Mouse (Mus musculus): Measurements from ENCODE around the gene Cd300ld4. TPM values are rescaled to one million over a fixed set of nuclear protein-coding genes. Genes with fewer than 3 reads are reported as not detected.
"Not testable (repeated sequence)": the region's sequence is repeated elsewhere in the genome, so short reads cannot be mapped to it uniquely, and the experiment has no call there.

Cd300ld4 gene
- not detected in 2 replicates for polyA plus RNA-seq (2015; fragmentation: Nextera tagmentation; extraction: Ambion mirVana)

DNA sequence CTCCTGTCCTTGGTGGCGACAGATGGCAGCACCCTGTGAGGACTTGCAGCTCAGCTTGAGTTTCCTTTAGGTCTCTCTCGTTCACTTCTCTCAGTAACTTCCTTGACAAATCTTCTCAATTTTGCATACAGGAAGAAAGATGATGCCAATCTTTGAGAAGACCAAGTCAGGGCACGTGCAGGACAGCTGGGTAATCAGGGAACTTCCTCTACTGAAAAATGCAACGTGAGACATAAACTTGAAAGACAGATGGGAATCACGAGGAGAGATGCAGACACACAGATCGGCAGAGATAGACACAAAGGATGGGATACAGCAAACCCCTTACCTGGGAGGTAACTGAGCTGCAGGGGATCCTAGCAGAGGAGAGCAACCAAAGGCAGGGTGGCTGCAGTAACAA, at the start of gene Cd300ld4:
Gene Cd300ld4, minus strand, starts transcription at position 101 of the 400 bp plus-strand sequence.
- H3K9me3 ChIP-seq (replicated peaks; ENCODE audit: control insufficient read depth, low read length, poor library complexity, severe bottlenecking); H3K4me3 ChIP-seq (ENCODE audit: low read depth, low read length); H3K27me3 ChIP-seq (ENCODE audit: control insufficient read depth, insufficient read depth, low read depth, low read length); ATAC-seq; H3K4me1 ChIP-seq (ENCODE audit: control insufficient read depth, insufficient read depth, low read length); H3K27ac ChIP-seq (ENCODE audit: low read length); H3K4me2 ChIP-seq (ENCODE audit: low read length); H3K36me3 ChIP-seq (ENCODE audit: control insufficient read depth, insufficient read depth, low read length); H3K9ac ChIP-seq (ENCODE audit: low read depth, low read length): not testable (repeated sequence)
- no CpG with 5 or more reads among the region's 6 CpGs for WGBS

DNA sequence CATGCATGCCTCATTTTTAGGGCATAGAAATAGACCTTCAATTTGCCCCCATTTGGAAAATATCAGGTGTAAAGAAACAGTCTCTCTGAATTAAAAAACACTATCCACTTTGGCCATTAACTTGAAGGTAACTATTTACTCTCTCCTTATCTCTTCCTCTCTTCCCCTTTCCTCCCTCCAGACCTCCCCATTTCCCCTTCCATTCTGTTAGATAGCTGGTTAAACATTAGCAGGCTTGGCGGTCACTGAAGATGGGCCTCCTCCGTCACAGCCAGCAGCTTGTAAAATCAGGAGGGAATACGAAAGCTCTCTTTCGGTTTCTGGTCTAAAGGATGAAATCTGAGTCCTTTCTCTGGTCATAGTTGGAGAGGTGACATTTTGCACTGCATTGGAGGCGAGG, 49.0 kb upstream of the Cd300ld4 start:
- H3K36me3 ChIP-seq (ENCODE audit: control insufficient read depth, insufficient read depth, low read length) = no peaks in the 10 kb centered on the region
- 81% methylated on average over 5 of the region's 5 CpGs for WGBS
- H3K27ac ChIP-seq (ENCODE audit: low read length) = no peak overlapping the region
- no peak overlapping the region for H3K4me2 ChIP-seq (ENCODE audit: low read length)
- H3K4me3 ChIP-seq (ENCODE audit: low read depth, low read length) = no peak overlapping the region
- H3K27me3 ChIP-seq (ENCODE audit: control insufficient read depth, insufficient read depth, low read depth, low read length) = no peaks in the 10 kb centered on the region
- no peak for ATAC-seq
- no peaks in the 10 kb centered on the region for H3K9me3 ChIP-seq (replicated peaks; ENCODE audit: control insufficient read depth, low read length, poor library complexity, severe bottlenecking)
- H3K9ac ChIP-seq (ENCODE audit: low read depth, low read length) = no peak overlapping the region
- peaks cover 12% of the 10 kb centered on the region for H3K4me1 ChIP-seq (ENCODE audit: control insufficient read depth, insufficient read depth, low read length)

DNA sequence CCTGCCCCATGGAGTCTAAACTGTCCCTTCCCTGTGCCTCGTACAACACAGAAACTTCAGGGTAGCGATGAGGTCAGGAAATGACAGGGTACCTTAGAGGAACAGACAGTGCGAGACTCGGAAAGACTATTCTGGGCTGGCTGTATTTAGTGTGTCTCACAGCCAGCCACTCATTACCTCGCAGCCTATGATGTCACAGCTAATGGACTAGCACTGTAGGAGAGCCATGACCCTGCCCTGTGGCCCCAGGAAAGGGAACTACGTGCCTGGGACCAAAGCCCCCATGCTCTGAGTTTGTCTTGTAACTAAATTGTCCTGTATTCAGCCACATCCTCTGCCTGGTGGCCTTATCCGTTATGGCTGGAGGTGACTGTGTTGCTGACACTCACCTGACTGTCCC, 48.6 kb upstream of the Cd300ld4 start:
- no peak overlapping the region for H3K4me2 ChIP-seq (ENCODE audit: low read length)
- H3K4me1 ChIP-seq (ENCODE audit: control insufficient read depth, insufficient read depth, low read length) = peaks cover 12% of the 10 kb centered on the region
- H3K36me3 ChIP-seq (ENCODE audit: control insufficient read depth, insufficient read depth, low read length) = no peaks in the 10 kb centered on the region
- H3K27ac ChIP-seq (ENCODE audit: low read length) = no peak overlapping the region
- ATAC-seq = no peak
- 84% methylated on average over 7 of the region's 7 CpGs for WGBS
- no peak overlapping the region for H3K4me3 ChIP-seq (ENCODE audit: low read depth, low read length)
- no peak overlapping the region for H3K9ac ChIP-seq (ENCODE audit: low read depth, low read length)
- no peaks in the 10 kb centered on the region for H3K27me3 ChIP-seq (ENCODE audit: control insufficient read depth, insufficient read depth, low read depth, low read length)
- no peaks in the 10 kb centered on the region for H3K9me3 ChIP-seq (replicated peaks; ENCODE audit: control insufficient read depth, low read length, poor library complexity, severe bottlenecking)

GRCm38 (mm10) chr11:115073002-115073401, 46.2 kb upstream of the Cd300ld4 start:
- ATAC-seq = no peak
- no peak overlapping the region for H3K4me2 ChIP-seq (ENCODE audit: low read length)
- WGBS = 61% methylated on average over 5 of the region's 5 CpGs

GRCm38 (mm10) chr11:115071631-115072294, 45.0 kb upstream of the Cd300ld4 start:
- H3K27ac ChIP-seq (ENCODE audit: low read length) = no peak overlapping the region
- H3K9me3 ChIP-seq (replicated peaks; ENCODE audit: control insufficient read depth, low read length, poor library complexity, severe bottlenecking) = no peaks in the 10 kb centered on the region
- no peaks in the 10 kb centered on the region for H3K27me3 ChIP-seq (ENCODE audit: control insufficient read depth, insufficient read depth, low read depth, low read length)
- no peak overlapping the region for H3K4me3 ChIP-seq (ENCODE audit: low read depth, low read length)
- no peaks in the 10 kb centered on the region for H3K36me3 ChIP-seq (ENCODE audit: control insufficient read depth, insufficient read depth, low read length)
- peaks cover 12% of the 10 kb centered on the region for H3K4me1 ChIP-seq (ENCODE audit: control insufficient read depth, insufficient read depth, low read length)
- no peak overlapping the region for H3K9ac ChIP-seq (ENCODE audit: low read depth, low read length)
- ATAC-seq = no peak
- WGBS = 19% methylated on average over 13 of the region's 14 CpGs
- H3K4me2 ChIP-seq (ENCODE audit: low read length) = peak overlapping the region; percentile 33

More at GRCm38 (mm10) chr11:115073002-115073401, 46.2 kb upstream of the Cd300ld4 start:
- no peak overlapping the region for H3K4me3 ChIP-seq (ENCODE audit: low read depth, low read length)
- no peak overlapping the region for H3K27ac ChIP-seq (ENCODE audit: low read length)
- H3K4me1 ChIP-seq (ENCODE audit: control insufficient read depth, insufficient read depth, low read length) = peaks cover 12% of the 10 kb centered on the region
- no peaks in the 10 kb centered on the region for H3K36me3 ChIP-seq (ENCODE audit: control insufficient read depth, insufficient read depth, low read length)
- no peaks in the 10 kb centered on the region for H3K9me3 ChIP-seq (replicated peaks; ENCODE audit: control insufficient read depth, low read length, poor library complexity, severe bottlenecking)
- H3K9ac ChIP-seq (ENCODE audit: low read depth, low read length) = no peak overlapping the region
- H3K27me3 ChIP-seq (ENCODE audit: control insufficient read depth, insufficient read depth, low read depth, low read length) = no peaks in the 10 kb centered on the region

DNA sequence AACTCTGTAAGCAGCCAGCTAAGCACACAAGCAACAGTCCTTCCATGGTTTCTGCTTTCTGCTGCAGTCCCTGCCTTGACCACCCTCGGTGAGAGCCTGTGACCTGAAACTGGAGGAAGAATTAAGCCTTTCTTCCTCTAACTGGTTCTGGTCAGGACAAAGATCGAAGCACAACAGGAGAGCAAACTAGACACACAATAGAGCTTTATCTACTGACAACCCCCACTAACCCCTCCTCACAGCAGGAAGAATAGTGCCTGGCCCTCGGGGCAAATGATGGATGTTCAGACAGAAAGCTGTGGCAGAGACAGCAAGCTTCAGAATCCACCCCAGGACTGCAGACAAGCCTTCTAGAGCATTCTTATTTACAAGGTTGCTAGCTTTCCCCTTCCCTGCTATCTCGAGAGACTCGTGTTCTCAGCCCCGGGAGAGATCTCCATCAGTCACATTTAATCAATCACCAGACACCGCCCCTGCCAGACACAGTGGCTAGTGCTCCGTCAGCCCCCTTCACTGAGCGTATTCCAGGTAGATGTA, 44.3 kb upstream of the Cd300ld4 start:
- no peaks in the 10 kb centered on the region for H3K9me3 ChIP-seq (replicated peaks; ENCODE audit: control insufficient read depth, low read length, poor library complexity, severe bottlenecking)
- H3K9ac ChIP-seq (ENCODE audit: low read depth, low read length) = no peak overlapping the region
- H3K4me3 ChIP-seq (ENCODE audit: low read depth, low read length) = no peak overlapping the region
- no peaks in the 10 kb centered on the region for H3K36me3 ChIP-seq (ENCODE audit: control insufficient read depth, insufficient read depth, low read length)
- no peaks in the 10 kb centered on the region for H3K27me3 ChIP-seq (ENCODE audit: control insufficient read depth, insufficient read depth, low read depth, low read length)
- H3K4me2 ChIP-seq (ENCODE audit: low read length) = peak overlapping the region; percentile 33
- 8% methylated on average over 9 of the region's 9 CpGs for WGBS
- peaks cover 12% of the 10 kb centered on the region for H3K4me1 ChIP-seq (ENCODE audit: control insufficient read depth, insufficient read depth, low read length)
- H3K27ac ChIP-seq (ENCODE audit: low read length) = 0 out of 2 replicates have a peak overlapping the region, but pooled peaks have one; percentile 22
- no peak for ATAC-seq

DNA sequence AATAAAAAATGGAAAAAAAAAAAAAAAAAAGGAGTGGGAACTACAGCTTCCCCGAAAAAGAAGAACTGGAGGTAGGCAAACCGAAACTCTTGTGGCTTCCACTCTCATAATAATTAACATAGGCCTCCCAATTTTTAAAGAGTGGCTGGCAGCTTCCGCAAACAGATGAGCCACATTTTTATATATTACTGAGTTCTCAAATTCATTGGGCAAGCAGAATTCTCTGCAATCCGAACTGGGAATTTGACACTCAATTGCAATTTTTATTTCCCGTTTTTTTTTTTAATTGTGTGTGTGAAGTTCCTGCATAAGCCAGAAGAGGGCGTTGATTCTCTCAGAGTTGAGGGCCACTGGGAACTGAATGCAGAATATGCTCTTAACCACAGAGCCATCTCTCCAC, 40.0 kb upstream of the Cd300ld4 start:
- Histone ChIP-seq H3K27me3 (ENCODE audit: control insufficient read depth, insufficient read depth, low read depth, low read length) (no peaks in the 10 kb centered on the region), H3K4me3 (ENCODE audit: low read depth, low read length) (no peak overlapping the region), H3K4me1 (ENCODE audit: control insufficient read depth, insufficient read depth, low read length) (peaks cover 7% of the 10 kb centered on the region), H3K9me3 (replicated peaks; ENCODE audit: control insufficient read depth, low read length, poor library complexity, severe bottlenecking) (no peaks in the 10 kb centered on the region), H3K27ac (ENCODE audit: low read length) (no peak overlapping the region), H3K4me2 (ENCODE audit: low read length) (no peak overlapping the region), H3K9ac (ENCODE audit: low read depth, low read length) (no peak overlapping the region), H3K36me3 (ENCODE audit: control insufficient read depth, insufficient read depth, low read length) (no peaks in the 10 kb centered on the region)
- WGBS = 79% methylated on average over 6 of the region's 6 CpGs
- ATAC-seq = no peak

GRCm38 (mm10) chr11:115062077-115062476, 35.3 kb upstream of the Cd300ld4 start, which contains the start of gene Cd300e:
Gene Cd300e, minus strand, starts transcription at chr11:115062177.
- 25% methylated on average over 5 of the region's 5 CpGs for WGBS
- no peak for ATAC-seq
- no peak within 1 kb of the TSS for H3K9ac ChIP-seq (ENCODE audit: low read depth, low read length)

GRCm38 (mm10) chr11:115059797-115060196, 33.0 kb upstream of the Cd300ld4 start:
- no peaks in the 10 kb centered on the region for H3K4me1 ChIP-seq (ENCODE audit: control insufficient read depth, insufficient read depth, low read length)
- H3K27me3 ChIP-seq (ENCODE audit: control insufficient read depth, insufficient read depth, low read depth, low read length) = no peaks in the 10 kb centered on the region; the same call in 1 of the 2 replicates
- H3K9me3 ChIP-seq (replicated peaks; ENCODE audit: control insufficient read depth, low read length, poor library complexity, severe bottlenecking) = no peaks in the 10 kb centered on the region
- H3K27ac ChIP-seq (ENCODE audit: low read length) = no peak overlapping the region
- H3K9ac ChIP-seq (ENCODE audit: low read depth, low read length) = no peak overlapping the region
- ATAC-seq = no peak
- H3K4me3 ChIP-seq (ENCODE audit: low read depth, low read length) = no peak overlapping the region
- no peaks in the 10 kb centered on the region for H3K36me3 ChIP-seq (ENCODE audit: control insufficient read depth, insufficient read depth, low read length)
- no peak overlapping the region for H3K4me2 ChIP-seq (ENCODE audit: low read length)
- WGBS = 87% methylated on average over 2 of the region's 2 CpGs

More at GRCm38 (mm10) chr11:115062077-115062476, 35.3 kb upstream of the Cd300ld4 start, which contains the start of gene Cd300e:
- H3K36me3 ChIP-seq (ENCODE audit: control insufficient read depth, insufficient read depth, low read length) = no peaks in the 10 kb centered on the region
- H3K27me3 ChIP-seq (ENCODE audit: control insufficient read depth, insufficient read depth, low read depth, low read length) = no peaks in the 10 kb centered on the region; the same call in 1 of the 2 replicates
- H3K27ac ChIP-seq (ENCODE audit: low read length) = no peak within 1 kb of the TSS
- no peaks in the 10 kb centered on the region for H3K9me3 ChIP-seq (replicated peaks; ENCODE audit: control insufficient read depth, low read length, poor library complexity, severe bottlenecking)
- no peak within 1 kb of the TSS for H3K4me3 ChIP-seq (ENCODE audit: low read depth, low read length)
- no peak within 1 kb of the TSS for H3K4me2 ChIP-seq (ENCODE audit: low read length)
- no peaks in the 10 kb centered on the region for H3K4me1 ChIP-seq (ENCODE audit: control insufficient read depth, insufficient read depth, low read length)
